Mouse (Mus musculus): ENCODE measurements around the gene Nckap1. TPM values are rescaled to one million over a fixed set of nuclear protein-coding genes. Genes with fewer than 3 reads are reported as not detected.

Gene Nckap1
- 58.5 and 59.5 TPM in 2 replicates for polyA plus RNA-seq (2015; fragmentation: Nextera tagmentation; extraction: Ambion mirVana)

- no peaks in the 10 kb centered on the region for H3K36me3 ChIP-seq (ENCODE audit: poor library complexity, severe bottlenecking)
- no peaks in the 10 kb centered on the region for H3K27me3 ChIP-seq
- peak within 1 kb of the TSS; percentile 98 for H3K9ac ChIP-seq
- H3K4me3 ChIP-seq = peak within 1 kb of the TSS; percentile 89
- peak within 1 kb of the TSS; percentile 76 for H3K4me2 ChIP-seq
- under 1% methylated on average over 78 of the region's 88 CpGs for WGBS
- peak; percentile 96 for ATAC-seq
- peaks cover 19% of the 10 kb centered on the region for H3K4me1 ChIP-seq
- H3K9me3 ChIP-seq (replicated peaks) = no peaks in the 10 kb centered on the region
- H3K27ac ChIP-seq = peak within 1 kb of the TSS; percentile 97
Measured at GRCm38 (mm10) chr2:80581043-80581711, at the start of gene Nckap1. Nckap1 (minus strand) TSS chr2:80581380.

DNA sequence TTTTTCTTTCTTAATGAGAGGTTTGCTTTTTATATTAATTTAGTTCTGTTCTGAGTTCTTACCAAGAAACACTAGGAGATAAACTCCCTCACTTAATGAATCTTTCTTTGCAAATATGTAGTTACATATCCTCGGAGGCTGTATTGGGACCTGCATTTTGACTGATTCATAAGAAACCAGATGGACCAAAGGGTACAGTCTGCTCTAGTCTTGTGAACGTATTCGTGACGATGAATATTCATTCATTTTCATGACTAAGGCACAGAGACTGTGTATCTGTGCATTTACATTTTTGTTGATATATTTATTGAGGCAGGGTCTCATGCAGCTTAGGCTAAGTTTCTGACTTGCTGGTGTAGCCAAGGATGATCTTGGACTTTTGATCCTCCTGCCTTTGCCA, 43.3 kb upstream of the Nckap1 start:
- 94% methylated on average over 4 of the region's 4 CpGs for WGBS

DNA sequence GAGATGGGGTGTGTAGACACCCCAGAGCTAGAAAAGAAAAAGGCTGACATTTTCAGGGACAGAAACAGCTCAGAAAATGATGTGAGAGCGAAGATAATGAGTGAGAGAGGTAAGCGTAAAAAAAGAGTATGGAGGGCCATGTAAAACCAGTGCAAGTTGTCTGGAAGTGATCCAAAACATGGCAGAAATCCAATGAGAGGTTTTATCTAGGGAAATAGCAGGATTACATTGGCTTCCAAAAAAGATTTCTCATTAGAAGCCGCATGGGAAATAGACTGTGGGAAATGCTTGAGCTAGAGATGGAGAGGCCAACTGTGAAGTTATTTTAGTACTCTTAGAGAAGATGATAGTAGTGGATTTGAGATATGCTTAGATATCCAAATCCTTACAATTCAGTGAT, 40.7 kb upstream of the Nckap1 start:
- no peak overlapping the region for H3K4me3 ChIP-seq
- peaks cover 11% of the 10 kb centered on the region for H3K4me1 ChIP-seq
- no peaks in the 10 kb centered on the region for H3K27me3 ChIP-seq
- H3K9ac ChIP-seq = no peak overlapping the region
- H3K36me3 ChIP-seq (ENCODE audit: poor library complexity, severe bottlenecking) = peaks cover 15% of the 10 kb centered on the region
- ATAC-seq = no peak
- H3K4me2 ChIP-seq = no peak overlapping the region
- H3K27ac ChIP-seq = no peak overlapping the region
- no peaks in the 10 kb centered on the region for H3K9me3 ChIP-seq (replicated peaks)
- 84% methylated on average over 3 of the region's 3 CpGs for WGBS

More for the DNA sequence above, 43.3 kb upstream of the Nckap1 start:
- H3K4me3 ChIP-seq = no peak overlapping the region
- no peak for ATAC-seq
- no peak overlapping the region for H3K4me2 ChIP-seq
- no peaks in the 10 kb centered on the region for H3K9me3 ChIP-seq (replicated peaks)
- H3K36me3 ChIP-seq (ENCODE audit: poor library complexity, severe bottlenecking) = peaks cover 16% of the 10 kb centered on the region
- H3K4me1 ChIP-seq = no peaks in the 10 kb centered on the region
- no peak overlapping the region for H3K9ac ChIP-seq
- H3K27me3 ChIP-seq = no peaks in the 10 kb centered on the region
- H3K27ac ChIP-seq = no peak overlapping the region

GRCm38 (mm10) chr2:80618991-80619390, 37.8 kb upstream of the Nckap1 start:
- Histone ChIP-seq H3K27me3 (no peaks in the 10 kb centered on the region), H3K9me3 (replicated peaks) (no peaks in the 10 kb centered on the region), H3K27ac (no peak overlapping the region), H3K4me1 (peaks cover 15% of the 10 kb centered on the region), H3K4me2 (no peak overlapping the region), H3K9ac (no peak overlapping the region), H3K36me3 (ENCODE audit: poor library complexity, severe bottlenecking) (0 out of 2 replicates have a peak, but pooled peaks cover 4% of the 10 kb centered on the region), H3K4me3 (no peak overlapping the region)
- WGBS = 79% methylated on average over 3 of the region's 3 CpGs
- ATAC-seq = no peak

DNA sequence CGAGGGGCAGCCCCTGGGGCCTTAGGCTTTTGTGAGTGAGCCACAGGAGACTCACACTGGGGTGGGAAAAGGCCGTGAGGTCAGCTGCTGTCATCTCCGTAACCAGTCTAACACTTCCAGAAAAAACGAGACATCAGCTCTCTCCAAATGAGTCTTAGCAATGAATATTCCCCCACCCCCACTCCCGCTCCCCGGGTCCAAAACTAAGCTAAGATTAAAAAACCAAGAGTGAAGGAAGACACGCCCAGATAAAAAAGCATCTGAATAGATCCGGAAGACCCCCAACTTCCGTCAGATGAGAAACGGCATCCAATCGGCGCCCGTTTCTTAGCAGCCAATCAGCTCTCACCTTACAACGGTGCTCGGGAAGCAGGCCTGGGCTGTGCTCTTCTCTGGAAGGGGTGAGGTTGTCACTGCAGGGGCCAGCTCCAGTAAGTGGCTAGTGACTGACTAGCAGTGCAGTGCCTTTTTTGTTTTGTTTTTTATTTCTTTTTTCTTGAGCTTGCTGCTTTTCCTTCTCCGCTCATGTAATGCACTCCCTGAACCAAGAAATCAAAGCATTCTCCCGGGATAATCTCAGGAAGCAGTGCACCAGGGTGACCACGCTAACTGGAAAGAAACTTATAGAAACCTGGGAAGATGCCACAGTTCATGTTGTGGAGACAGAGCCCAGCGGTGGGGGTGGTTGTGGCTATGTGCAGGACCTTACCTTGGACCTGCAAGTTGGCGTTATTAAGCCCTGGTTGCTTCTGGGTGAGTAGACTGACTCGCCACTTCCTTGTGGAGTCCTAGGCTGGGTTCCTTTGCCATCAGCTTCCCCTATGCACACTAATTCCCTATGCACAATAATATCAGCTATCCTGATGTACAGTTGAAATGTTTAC, 35.9 kb upstream of the Nckap1 start, which contains the start of the genes Dusp19 and Nup35:
Gene Dusp19, plus strand, starts transcription at position 192 of the 884 bp plus-strand sequence.
Gene Nup35, plus strand, starts transcription at position 383 of the 884 bp plus-strand sequence.
- peak within 1 kb of the TSS; percentile 59 for H3K27ac ChIP-seq
- H3K9ac ChIP-seq = peak within 1 kb of the TSS; percentile 71
- H3K36me3 ChIP-seq (ENCODE audit: poor library complexity, severe bottlenecking) = no peaks in the 10 kb centered on the region
- H3K9me3 ChIP-seq (replicated peaks) = no peaks in the 10 kb centered on the region
- H3K27me3 ChIP-seq = no peaks in the 10 kb centered on the region
- peak within 1 kb of the TSS; percentile 56 for H3K4me3 ChIP-seq
- H3K4me2 ChIP-seq = peak within 1 kb of the TSS; percentile 82
- peak; percentile 100 for ATAC-seq
- peaks cover 19% of the 10 kb centered on the region for H3K4me1 ChIP-seq
- 2% methylated on average over 21 of the region's 21 CpGs for WGBS

DNA sequence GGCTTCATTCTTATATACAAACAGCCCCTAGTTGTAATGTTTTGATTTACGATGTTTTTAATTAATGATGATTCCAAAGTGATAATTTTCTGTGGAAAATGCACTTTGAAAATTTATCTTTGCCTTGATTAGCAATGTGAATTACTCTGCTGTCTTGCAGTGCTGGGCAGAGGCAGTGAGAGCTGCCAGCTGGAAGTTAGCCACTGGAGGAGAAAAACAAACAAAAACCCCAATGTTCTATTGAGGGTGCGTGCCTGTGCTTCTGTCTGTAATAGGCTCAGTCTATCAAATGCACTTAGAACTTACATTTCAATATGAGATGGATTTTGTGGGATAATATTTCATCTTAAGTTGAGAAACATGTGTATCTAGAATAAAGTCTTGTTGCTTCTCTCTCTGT, 31.6 kb upstream of the Nckap1 start:
- WGBS = 65% methylated on average over 2 of the region's 2 CpGs

GRCm38 (mm10) chr2:80612286-80612685, 31.1 kb upstream of the Nckap1 start:
- no peak for ATAC-seq

More for the DNA sequence above, 31.6 kb upstream of the Nckap1 start:
- H3K9ac ChIP-seq = no peak overlapping the region
- no peak overlapping the region for H3K4me3 ChIP-seq
- no peaks in the 10 kb centered on the region for H3K36me3 ChIP-seq (ENCODE audit: poor library complexity, severe bottlenecking)
- H3K27me3 ChIP-seq = no peaks in the 10 kb centered on the region
- H3K9me3 ChIP-seq (replicated peaks) = no peaks in the 10 kb centered on the region
- no peak overlapping the region for H3K27ac ChIP-seq
- H3K4me2 ChIP-seq = no peak overlapping the region
- H3K4me1 ChIP-seq = peaks cover 11% of the 10 kb centered on the region
- no peak for ATAC-seq

GRCm38 (mm10) chr2:80603771-80604426, 22.7 kb upstream of the Nckap1 start:
- 79% methylated on average over 19 of the region's 19 CpGs for WGBS
- H3K36me3 ChIP-seq (ENCODE audit: poor library complexity, severe bottlenecking) = no peaks in the 10 kb centered on the region
- no peak overlapping the region for H3K4me2 ChIP-seq
- H3K27me3 ChIP-seq = no peaks in the 10 kb centered on the region
- H3K27ac ChIP-seq = peak overlapping the region; percentile 31; the same call in 1 of the 2 replicates
- H3K4me3 ChIP-seq = no peak overlapping the region
- H3K4me1 ChIP-seq = no peaks in the 10 kb centered on the region
- peak; percentile 89; the same call in 1 of the 2 replicates for ATAC-seq
- no peaks in the 10 kb centered on the region for H3K9me3 ChIP-seq (replicated peaks)
- no peak overlapping the region for H3K9ac ChIP-seq

More at GRCm38 (mm10) chr2:80612286-80612685, 31.1 kb upstream of the Nckap1 start:
- 67% methylated on average over 1 of the region's 1 CpGs for WGBS
- no peak overlapping the region for H3K27ac ChIP-seq
- H3K4me3 ChIP-seq = no peak overlapping the region
- H3K27me3 ChIP-seq = no peaks in the 10 kb centered on the region
- no peaks in the 10 kb centered on the region for H3K36me3 ChIP-seq (ENCODE audit: poor library complexity, severe bottlenecking)
- H3K9ac ChIP-seq = no peak overlapping the region
- no peaks in the 10 kb centered on the region for H3K9me3 ChIP-seq (replicated peaks)
- H3K4me1 ChIP-seq = peaks cover 8% of the 10 kb centered on the region
- no peak overlapping the region for H3K4me2 ChIP-seq

- H3K9ac ChIP-seq = no peak overlapping the region
- no peaks in the 10 kb centered on the region for H3K9me3 ChIP-seq (replicated peaks)
- no peaks in the 10 kb centered on the region for H3K4me1 ChIP-seq
- no peak overlapping the region for H3K27ac ChIP-seq
- H3K4me3 ChIP-seq = no peak overlapping the region
- 95% methylated on average over 13 of the region's 13 CpGs for WGBS
- H3K4me2 ChIP-seq = no peak overlapping the region
- H3K36me3 ChIP-seq (ENCODE audit: poor library complexity, severe bottlenecking) = no peaks in the 10 kb centered on the region
- no peak for ATAC-seq
- H3K27me3 ChIP-seq = no peaks in the 10 kb centered on the region
Measured at GRCm38 (mm10) chr2:80602756-80603155, 21.6 kb upstream of the Nckap1 start.

DNA sequence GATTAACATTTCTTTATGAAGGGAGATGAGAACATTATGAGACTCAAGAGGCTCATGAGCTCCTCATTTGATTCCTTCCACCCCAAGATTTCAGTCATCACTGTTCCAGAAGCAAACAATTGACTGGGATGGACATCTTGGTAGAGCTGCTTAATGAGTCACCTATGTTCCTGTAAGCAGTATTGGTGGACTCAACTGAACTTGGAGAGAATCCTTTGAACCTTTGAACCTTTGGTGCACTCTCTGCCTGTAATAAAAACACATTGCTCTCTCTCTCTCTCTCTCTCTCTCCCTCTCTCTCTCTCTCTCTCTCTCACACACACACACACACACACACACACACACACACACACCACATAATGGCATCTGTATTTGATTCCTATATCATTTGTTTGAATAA, 19.4 kb upstream of the Nckap1 start:
- no peak for ATAC-seq
- no peaks in the 10 kb centered on the region for H3K36me3 ChIP-seq (ENCODE audit: poor library complexity, severe bottlenecking)
- no peak overlapping the region for H3K27ac ChIP-seq
- no peak overlapping the region for H3K4me3 ChIP-seq
- no peak overlapping the region for H3K9ac ChIP-seq
- H3K4me2 ChIP-seq = no peak overlapping the region
- H3K27me3 ChIP-seq = no peaks in the 10 kb centered on the region
- no peaks in the 10 kb centered on the region for H3K4me1 ChIP-seq
- H3K9me3 ChIP-seq (replicated peaks) = no peaks in the 10 kb centered on the region

GRCm38 (mm10) chr2:80599850-80600249, 18.7 kb upstream of the Nckap1 start:
- Histone ChIP-seq H3K9me3 (replicated peaks) (no peaks in the 10 kb centered on the region), H3K4me3 (no peak overlapping the region), H3K4me2 (no peak overlapping the region), H3K27ac (no peak overlapping the region), H3K27me3 (no peaks in the 10 kb centered on the region), H3K9ac (no peak overlapping the region), H3K4me1 (no peaks in the 10 kb centered on the region), H3K36me3 (ENCODE audit: poor library complexity, severe bottlenecking) (no peaks in the 10 kb centered on the region)
- WGBS = 90% methylated on average over 3 of the region's 3 CpGs
- no peak for ATAC-seq

- Histone ChIP-seq H3K27ac (no peak overlapping the region), H3K9ac (no peak overlapping the region), H3K27me3 (no peaks in the 10 kb centered on the region), H3K4me1 (no peaks in the 10 kb centered on the region), H3K4me2 (no peak overlapping the region), H3K9me3 (replicated peaks) (no peaks in the 10 kb centered on the region), H3K36me3 (ENCODE audit: poor library complexity, severe bottlenecking) (no peaks in the 10 kb centered on the region), H3K4me3 (no peak overlapping the region)
- 81% methylated on average over 5 of the region's 5 CpGs for WGBS
- ATAC-seq = no peak
Measured at GRCm38 (mm10) chr2:80596960-80597359, 15.8 kb upstream of the Nckap1 start.
